Mouse (Mus musculus) heart, adult 2 months (tissue): ENCODE measurements around the gene Rab17.

ENCODE experiments used
- CTCF ChIP-seq: fragments of 200-600 bp; IDR thresholded peaks from 2 replicates; pipeline ENCODE4 v1.8.1; 2022; ENCODE audit warnings: antibody characterized with exemption, mild to moderate bottlenecking, moderate library complexity
- POLR2A ChIP-seq: fragments of 200-500 bp; IDR thresholded peaks from 2 replicates; pipeline ENCODE4 v1.6.1; 2011; ENCODE audit warnings: mild to moderate bottlenecking, low read depth, low read length, control low read depth; ENCODE audit not compliant: insufficient read depth

DNA sequence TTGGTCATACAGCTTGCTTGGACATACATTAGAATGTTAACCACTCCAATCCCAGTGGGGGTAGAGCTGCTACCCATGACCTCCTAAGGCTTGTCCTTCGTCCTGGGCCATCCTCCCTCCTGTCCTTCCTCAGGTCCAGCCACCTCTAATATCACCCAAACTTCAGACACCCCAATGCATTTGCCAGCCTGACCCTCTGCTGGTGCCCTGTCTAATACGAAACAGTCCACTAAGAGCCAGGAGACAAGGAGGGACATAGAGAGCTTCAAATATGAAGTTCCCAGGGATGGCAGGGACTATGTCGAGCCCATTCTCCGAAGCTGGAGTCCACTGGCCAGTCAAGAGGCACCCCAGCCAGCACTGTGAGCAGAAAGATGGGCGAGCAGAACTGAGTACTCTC, 28.2 kb upstream of the Rab17 start:
- TF ChIP-seq CTCF (no peak), POLR2A (no peak)
